Mouse (Mus musculus): ENCODE results near the gene Lsamp. TPM values are rescaled to one million over a fixed set of nuclear protein-coding genes. Genes with fewer than 3 reads are reported as not detected.

Gene Lsamp
- polyA plus RNA-seq, 1 experiment = not detected

DNA sequence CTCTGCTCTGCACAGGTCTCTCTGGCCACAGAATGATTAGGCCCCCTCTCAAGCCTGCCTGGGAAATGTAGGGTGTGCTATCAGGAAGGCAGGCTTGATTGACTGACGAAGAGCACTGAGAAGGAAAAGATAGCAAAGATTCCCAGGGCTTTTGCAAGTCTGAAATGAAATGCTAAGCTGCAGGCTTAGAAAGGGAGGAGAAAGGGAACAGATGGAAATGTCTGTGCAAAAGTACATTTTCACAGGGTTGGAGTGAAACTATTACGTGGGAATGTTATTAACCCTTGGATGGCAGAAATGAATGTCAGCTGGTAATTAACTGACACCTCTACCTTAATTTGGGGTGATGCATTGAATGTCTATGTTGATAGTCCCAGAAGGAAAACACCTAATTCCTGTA, 248.9 kb downstream of the Lsamp start:
- Histone ChIP-seq H3K36me3 (replicated peaks; ENCODE audit: low read length) (no peaks in the 10 kb centered on the region), H3K9me3 (no peaks in the 10 kb centered on the region), H3K4me3 (replicated peaks) (no peak overlapping the region), H3K4me1 (no peaks in the 10 kb centered on the region), H3K27me3 (replicated peaks) (no peaks in the 10 kb centered on the region)
- no peak for TF ChIP-seq GATA1 (IDR thresholded peaks at IDR 0.05; ENCODE audit: borderline replicate concordance, low read length)
- no peak for TF ChIP-seq FLI1 (IDR thresholded peaks at IDR 0.05; ENCODE audit: low read length)

DNA sequence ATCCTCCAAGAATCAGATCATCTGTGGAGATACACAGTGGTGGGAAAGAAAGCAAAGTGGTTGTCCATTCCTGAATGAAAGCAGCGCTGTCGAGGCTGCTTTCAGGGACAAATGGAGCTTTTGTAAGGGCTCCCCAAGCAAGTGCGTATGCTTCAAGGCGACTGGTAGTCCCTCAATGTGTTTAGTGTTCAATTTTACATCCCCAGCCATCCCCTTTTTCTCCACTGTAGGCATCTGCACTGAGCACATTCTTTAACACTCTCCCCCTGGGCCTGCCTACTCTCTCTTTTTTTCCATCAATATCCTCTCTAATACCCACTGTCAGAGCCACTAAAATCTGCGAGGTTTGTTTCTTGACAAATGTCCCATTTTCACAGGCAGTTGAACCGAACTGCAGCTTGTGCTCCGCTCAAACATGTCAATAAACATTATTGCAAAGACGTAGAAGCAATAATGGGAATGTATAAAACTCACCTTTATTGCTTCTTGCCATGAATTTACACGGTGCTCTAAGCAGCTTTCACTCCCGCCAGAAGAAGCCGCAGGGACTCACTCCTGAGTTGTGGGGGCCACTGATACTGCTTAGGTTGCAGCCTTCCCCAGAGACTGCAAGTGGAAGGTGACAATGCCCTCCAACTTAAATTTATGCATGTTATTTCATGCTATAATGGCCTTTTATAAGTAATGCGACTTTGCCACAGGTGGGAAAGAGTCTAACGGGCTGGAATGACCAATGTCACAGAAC, 250.2 kb downstream of the Lsamp start:
- Histone ChIP-seq H3K27me3 (replicated peaks) (no peaks in the 10 kb centered on the region), H3K36me3 (replicated peaks; ENCODE audit: low read length) (no peaks in the 10 kb centered on the region), H3K4me1 (no peaks in the 10 kb centered on the region), H3K9me3 (no peaks in the 10 kb centered on the region), H3K4me3 (replicated peaks) (no peak overlapping the region)
- TF ChIP-seq FLI1 (IDR thresholded peaks at IDR 0.05; ENCODE audit: low read length) (no peak), GATA1 (IDR thresholded peaks at IDR 0.05; ENCODE audit: borderline replicate concordance, low read length) (no peak)

DNA sequence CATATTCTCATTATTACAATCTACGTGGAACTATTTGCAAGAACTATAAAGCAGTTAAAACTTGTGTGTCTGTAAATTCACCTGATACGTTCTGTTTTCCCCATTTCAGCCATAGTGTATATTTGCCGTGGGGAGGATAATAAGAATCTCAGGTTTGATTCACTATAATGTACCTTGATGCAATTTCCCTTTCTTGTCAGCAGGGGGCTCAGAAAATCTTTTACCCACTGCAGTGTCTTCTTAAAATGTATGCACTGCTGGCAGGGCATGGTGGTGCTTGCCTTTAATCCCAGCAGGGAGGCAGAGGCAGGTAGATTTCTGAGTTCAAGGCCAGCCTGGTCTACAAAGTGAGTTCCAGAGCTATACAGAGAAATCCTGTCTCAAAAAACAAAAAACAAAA, 287.7 kb downstream of the Lsamp start:
- no peaks in the 10 kb centered on the region for H3K27me3 ChIP-seq (replicated peaks)
- H3K4me3 ChIP-seq (replicated peaks) = no peak overlapping the region
- H3K9me3 ChIP-seq = no peaks in the 10 kb centered on the region
- TF ChIP-seq FLI1 (IDR thresholded peaks at IDR 0.05; ENCODE audit: low read length) (no peak), GATA1 (IDR thresholded peaks at IDR 0.05; ENCODE audit: borderline replicate concordance, low read length) (no peak)
- no peaks in the 10 kb centered on the region for H3K36me3 ChIP-seq (replicated peaks; ENCODE audit: low read length)
- no peaks in the 10 kb centered on the region for H3K4me1 ChIP-seq

DNA sequence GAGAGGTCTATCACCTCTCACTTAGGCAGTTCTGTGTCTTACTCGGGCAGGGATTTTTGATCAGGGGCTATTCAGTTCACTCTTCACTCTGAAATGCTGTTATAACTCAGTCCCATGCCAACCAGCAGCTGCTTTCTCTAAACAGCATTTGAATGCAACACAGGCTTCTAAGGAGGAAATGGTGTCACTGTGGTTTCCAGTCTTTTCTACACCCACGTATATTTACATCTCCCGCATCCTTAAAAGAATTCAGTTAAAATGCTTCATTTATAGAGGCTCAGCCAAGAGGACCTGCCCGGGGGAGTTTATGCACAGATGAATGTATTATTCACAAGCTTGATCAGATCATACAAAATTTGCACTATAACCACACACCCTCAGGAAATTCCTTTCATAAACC, 306.0 kb downstream of the Lsamp start:
- no peaks in the 10 kb centered on the region for H3K27me3 ChIP-seq (replicated peaks)
- H3K4me3 ChIP-seq (replicated peaks) = no peak overlapping the region
- H3K4me1 ChIP-seq = no peaks in the 10 kb centered on the region
- no peaks in the 10 kb centered on the region for H3K9me3 ChIP-seq
- no peaks in the 10 kb centered on the region for H3K36me3 ChIP-seq (replicated peaks; ENCODE audit: low read length)
- no peak for TF ChIP-seq GATA1 (IDR thresholded peaks at IDR 0.05; ENCODE audit: borderline replicate concordance, low read length)
- TF ChIP-seq FLI1 (IDR thresholded peaks at IDR 0.05; ENCODE audit: low read length) = no peak

DNA sequence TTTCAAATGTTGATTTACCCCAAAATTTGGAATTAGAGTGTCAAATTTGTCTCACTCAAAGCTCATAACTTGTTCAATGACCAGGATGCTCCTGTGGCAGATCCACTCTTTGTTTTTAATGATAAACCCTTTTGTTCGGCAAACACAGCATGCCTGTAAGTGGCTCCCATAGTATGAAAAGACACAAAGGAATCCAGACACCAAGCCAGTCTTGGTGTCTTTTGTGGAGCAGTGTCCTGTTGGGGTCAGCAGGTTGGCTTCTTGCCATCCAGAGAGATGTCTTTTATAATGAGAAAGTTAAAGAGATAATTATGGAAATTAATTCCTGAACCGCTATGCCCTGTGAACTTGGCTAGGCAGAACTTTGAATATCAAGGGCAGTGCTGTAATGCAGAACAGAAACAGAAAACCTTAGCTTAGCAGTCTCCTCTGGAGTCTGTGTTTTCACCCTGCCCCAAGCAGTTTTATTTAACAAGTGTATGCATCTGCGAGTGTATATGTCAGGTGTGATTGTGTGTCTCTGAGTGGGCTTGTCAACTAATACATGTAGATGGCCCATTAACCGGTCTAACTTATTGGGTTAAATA, 310.2 kb downstream of the Lsamp start:
- Histone ChIP-seq H3K4me1 (no peaks in the 10 kb centered on the region), H3K9me3 (no peaks in the 10 kb centered on the region), H3K4me3 (replicated peaks) (no peak overlapping the region), H3K27me3 (replicated peaks) (no peaks in the 10 kb centered on the region), H3K36me3 (replicated peaks; ENCODE audit: low read length) (no peaks in the 10 kb centered on the region)
- TF ChIP-seq GATA1 (IDR thresholded peaks at IDR 0.05; ENCODE audit: borderline replicate concordance, low read length) (no peak), FLI1 (IDR thresholded peaks at IDR 0.05; ENCODE audit: low read length) (no peak)

DNA sequence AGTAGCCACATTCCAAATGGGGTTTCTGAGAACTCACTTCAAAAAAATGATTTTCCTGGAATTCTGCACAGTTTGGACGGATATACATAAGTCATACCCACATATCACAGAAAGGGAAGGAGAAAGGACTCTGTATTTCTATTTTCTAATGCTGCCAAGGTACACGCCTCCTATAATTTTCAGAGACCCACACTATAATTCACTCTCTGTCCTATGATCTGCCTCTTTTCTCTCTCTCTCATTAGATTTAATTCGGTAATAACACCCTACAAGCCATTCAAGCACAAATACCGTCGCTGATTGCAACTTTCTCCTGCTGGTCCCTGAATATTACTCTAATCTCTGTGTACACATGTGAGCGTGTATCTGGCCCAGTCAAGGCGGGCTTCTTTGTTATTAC, 311.1 kb downstream of the Lsamp start:
- no peak for TF ChIP-seq FLI1 (IDR thresholded peaks at IDR 0.05; ENCODE audit: low read length)
- no peak for TF ChIP-seq GATA1 (IDR thresholded peaks at IDR 0.05; ENCODE audit: borderline replicate concordance, low read length)
- H3K36me3 ChIP-seq (replicated peaks; ENCODE audit: low read length) = no peaks in the 10 kb centered on the region

DNA sequence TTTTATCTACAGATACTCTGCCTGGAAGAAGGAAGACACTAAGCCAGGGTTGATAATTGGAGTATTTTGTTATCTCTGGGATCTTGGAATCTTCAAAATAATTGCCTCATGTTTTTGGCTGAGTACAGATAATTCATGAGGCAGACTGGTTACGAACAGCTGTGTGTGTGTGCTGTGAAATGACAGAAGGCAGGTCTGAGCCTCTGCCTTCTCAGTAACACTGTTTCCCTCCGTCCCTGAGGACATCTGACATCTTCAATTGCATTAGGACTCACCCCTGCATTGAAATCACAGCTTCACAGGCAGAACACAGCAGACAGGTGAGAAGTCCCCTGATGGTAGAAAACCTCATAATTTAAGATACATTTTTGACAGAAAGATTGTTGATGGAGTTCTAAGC, 323.5 kb downstream of the Lsamp start:
- no peaks in the 10 kb centered on the region for H3K9me3 ChIP-seq
- TF ChIP-seq GATA1 (IDR thresholded peaks at IDR 0.05; ENCODE audit: borderline replicate concordance, low read length) = no peak
- no peak for TF ChIP-seq FLI1 (IDR thresholded peaks at IDR 0.05; ENCODE audit: low read length)
- H3K27me3 ChIP-seq (replicated peaks) = no peaks in the 10 kb centered on the region
- no peak overlapping the region for H3K4me3 ChIP-seq (replicated peaks)
- no peaks in the 10 kb centered on the region for H3K4me1 ChIP-seq
- H3K36me3 ChIP-seq (replicated peaks; ENCODE audit: low read length) = no peaks in the 10 kb centered on the region

More for the DNA sequence above, 311.1 kb downstream of the Lsamp start:
- Histone ChIP-seq H3K4me3 (replicated peaks) (no peak overlapping the region), H3K9me3 (no peaks in the 10 kb centered on the region), H3K27me3 (replicated peaks) (no peaks in the 10 kb centered on the region), H3K4me1 (no peaks in the 10 kb centered on the region)

DNA sequence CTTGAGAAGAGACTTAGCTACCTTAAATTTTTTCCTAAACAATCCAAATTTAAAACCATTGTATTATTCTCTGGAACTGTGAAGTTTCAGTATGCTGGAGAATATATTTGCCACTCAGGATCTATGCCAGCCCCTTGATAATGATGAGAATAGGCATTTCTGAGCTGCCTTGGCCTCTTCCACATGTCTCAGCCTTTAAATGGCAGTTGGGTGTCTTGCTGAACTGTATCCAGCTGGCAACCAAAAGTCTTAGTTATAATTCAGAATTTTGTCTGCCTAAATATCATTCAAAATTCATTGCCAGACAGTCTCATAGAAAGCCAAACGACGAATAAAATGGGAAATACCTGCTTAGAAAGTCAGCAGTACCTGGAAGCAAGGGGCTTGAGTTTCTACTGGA, 332.0 kb downstream of the Lsamp start:
- TF ChIP-seq FLI1 (IDR thresholded peaks at IDR 0.05; ENCODE audit: low read length) = no peak
- no peak for TF ChIP-seq GATA1 (IDR thresholded peaks at IDR 0.05; ENCODE audit: borderline replicate concordance, low read length)
- Histone ChIP-seq H3K9me3 (no peaks in the 10 kb centered on the region), H3K4me1 (no peaks in the 10 kb centered on the region), H3K27me3 (replicated peaks) (no peaks in the 10 kb centered on the region), H3K36me3 (replicated peaks; ENCODE audit: low read length) (no peaks in the 10 kb centered on the region), H3K4me3 (replicated peaks) (no peak overlapping the region)

DNA sequence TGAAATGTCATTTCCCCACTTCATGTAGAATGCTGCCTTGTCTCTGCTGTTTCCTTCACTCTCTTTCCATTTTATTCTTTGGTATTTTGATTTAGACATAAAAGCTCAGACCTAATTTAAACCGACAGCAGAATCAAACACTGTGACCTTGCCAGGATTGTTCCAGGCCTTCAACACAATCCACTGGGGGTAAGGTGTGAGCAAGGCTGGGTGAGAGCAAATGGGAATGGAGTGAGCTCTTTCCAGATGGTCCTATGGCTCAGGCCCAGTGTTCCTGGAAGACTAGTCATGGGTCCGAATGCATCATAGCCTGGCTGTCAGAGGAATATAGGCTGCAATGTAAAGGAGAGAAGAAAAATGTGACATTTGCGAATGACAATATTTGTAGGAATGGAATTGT, 340.6 kb downstream of the Lsamp start:
- TF ChIP-seq GATA1 (IDR thresholded peaks at IDR 0.05; ENCODE audit: borderline replicate concordance, low read length) (no peak), FLI1 (IDR thresholded peaks at IDR 0.05; ENCODE audit: low read length) (no peak)
- Histone ChIP-seq H3K9me3 (peaks cover 4% of the 10 kb centered on the region), H3K4me3 (replicated peaks) (no peak overlapping the region), H3K36me3 (replicated peaks; ENCODE audit: low read length) (no peaks in the 10 kb centered on the region), H3K4me1 (no peaks in the 10 kb centered on the region), H3K27me3 (replicated peaks) (no peaks in the 10 kb centered on the region)

DNA sequence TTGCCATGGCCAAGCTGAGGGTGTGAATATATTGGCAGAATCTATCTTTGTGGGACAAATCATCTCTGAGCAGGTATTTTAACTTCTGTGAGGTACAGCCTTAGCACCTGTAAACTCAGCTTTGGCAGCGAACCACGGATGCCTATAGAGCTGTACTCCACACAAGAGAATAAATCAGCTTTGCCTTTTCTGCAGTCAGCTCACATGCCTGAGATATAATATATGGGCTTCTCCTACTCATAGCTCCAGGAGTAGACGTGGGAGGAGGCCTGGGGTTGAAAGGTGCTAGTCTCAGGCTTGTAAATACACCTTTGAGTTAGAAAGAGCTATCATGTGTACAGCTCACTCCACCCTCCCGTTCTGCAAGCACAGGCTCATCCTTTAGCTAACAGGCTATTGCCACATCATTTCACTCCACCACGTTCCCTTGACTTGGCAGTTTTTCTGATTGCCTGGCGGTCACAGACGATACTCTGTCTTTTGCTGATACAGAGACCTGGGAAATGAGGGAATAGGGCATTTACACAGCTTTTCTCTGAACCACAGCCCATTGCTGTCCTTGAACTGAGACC, 344.2 kb downstream of the Lsamp start:
- no peaks in the 10 kb centered on the region for H3K4me1 ChIP-seq
- H3K9me3 ChIP-seq = peaks cover 4% of the 10 kb centered on the region
- no peaks in the 10 kb centered on the region for H3K27me3 ChIP-seq (replicated peaks)
- no peak overlapping the region for H3K4me3 ChIP-seq (replicated peaks)
- H3K36me3 ChIP-seq (replicated peaks; ENCODE audit: low read length) = no peaks in the 10 kb centered on the region
- no peak for TF ChIP-seq FLI1 (IDR thresholded peaks at IDR 0.05; ENCODE audit: low read length)
- TF ChIP-seq GATA1 (IDR thresholded peaks at IDR 0.05; ENCODE audit: borderline replicate concordance, low read length) = no peak
